Mouse (Mus musculus): ENCODE data around the gene Myh13. TPM values are rescaled to one million over a fixed set of nuclear protein-coding genes. Genes with fewer than 3 reads are reported as not detected.

Myh13 gene
- total RNA-seq, 1 experiment: 13.7 TPM

- TF ChIP-seq MAFK (IDR thresholded peaks at IDR 0.05; ENCODE audit: insufficient read depth, low read depth, low read length) (no peak), ZC3H11A (IDR thresholded peaks at IDR 0.05; ENCODE audit: borderline replicate concordance, low read depth, low read length) (peak; percentile 85)
- H3K36me3 ChIP-seq (ENCODE audit: control insufficient read depth, insufficient read depth, low read length, poor library complexity, severe bottlenecking): no peaks in the 10 kb centered on the region
- in situ Hi-C loops (cut with MboI; ENCODE audit: low sequenced_read_pairs in 2 of 2, unreplicated experiment in 2 of 2): loop anchor here (5.0 to 10.0 kb wide), 2 partner anchors 235 to 238 kb away; no protein-coding TSS in a partner anchor
- no peak overlapping the region for H3K4me3 ChIP-seq (ENCODE audit: insufficient read depth in 1 of 2, low read depth in 1 of 2, low read length in 2 of 2, poor library complexity in 1 of 2, severe bottlenecking in 1 of 2)
- H3K9me3 ChIP-seq (ENCODE audit: control insufficient read depth, insufficient read depth, low read depth, low read length): no peaks in the 10 kb centered on the region
- no peak overlapping the region for H3K27ac ChIP-seq (ENCODE audit: insufficient read depth, low read depth, low read length, poor library complexity, severe bottlenecking)
- H3K9ac ChIP-seq (ENCODE audit: insufficient read depth, low read depth, low read length, poor library complexity, severe bottlenecking): no peak overlapping the region
- H3K4me1 ChIP-seq (ENCODE audit: control insufficient read depth in 2 of 2, insufficient read depth in 2 of 2, low read length in 2 of 2, poor library complexity in 1 of 2): peaks cover 9 to 11% of the 10 kb centered on the region in 2 experiments
- DNase-seq (ENCODE audit: low read depth, low spot score): peak; percentile 78
Measured at GRCm38 (mm10) chr11:67350153-67350768, 28.8 kb downstream of the Myh13 start.

GRCm38 (mm10) chr11:67353011-67353410, 31.6 kb downstream of the Myh13 start:
- H3K4me1 ChIP-seq (ENCODE audit: control insufficient read depth in 2 of 2, insufficient read depth in 2 of 2, low read length in 2 of 2, poor library complexity in 1 of 2): peaks cover 0 to 2% of the 10 kb centered on the region in 2 experiments; a peak in 1 of 4 replicates
- H3K36me3 ChIP-seq (ENCODE audit: control insufficient read depth, insufficient read depth, low read length, poor library complexity, severe bottlenecking): no peaks in the 10 kb centered on the region
- no peaks in the 10 kb centered on the region for H3K9me3 ChIP-seq (ENCODE audit: control insufficient read depth, insufficient read depth, low read depth, low read length)
- H3K9ac ChIP-seq (ENCODE audit: insufficient read depth, low read depth, low read length, poor library complexity, severe bottlenecking): no peak overlapping the region
- no peak overlapping the region for H3K27ac ChIP-seq (ENCODE audit: insufficient read depth, low read depth, low read length, poor library complexity, severe bottlenecking)
- in situ Hi-C loops (cut with MboI; ENCODE audit: low sequenced_read_pairs in 2 of 2, unreplicated experiment in 2 of 2): loop anchor here (5.0 to 10.0 kb wide), 2 partner anchors 238 to 241 kb away; no protein-coding TSS in a partner anchor
- no peak for DNase-seq (ENCODE audit: low read depth, low spot score)
- H3K4me3 ChIP-seq (ENCODE audit: insufficient read depth in 1 of 2, low read depth in 1 of 2, low read length in 2 of 2, poor library complexity in 1 of 2, severe bottlenecking in 1 of 2): no peak overlapping the region
- TF ChIP-seq ZNF384 (IDR thresholded peaks at IDR 0.05; ENCODE audit: low read depth, low read length): no peak
- no peak for TF ChIP-seq CHD2 (IDR thresholded peaks at IDR 0.05; ENCODE audit: low read depth, low read length)
- TF ChIP-seq ZC3H11A (IDR thresholded peaks at IDR 0.05; ENCODE audit: borderline replicate concordance, low read depth, low read length): no peak
- no peak for TF ChIP-seq HCFC1 (IDR thresholded peaks at IDR 0.05; ENCODE audit: borderline replicate concordance, insufficient read depth, low read length)
- no peak for TF ChIP-seq MAFK (IDR thresholded peaks at IDR 0.05; ENCODE audit: insufficient read depth, low read depth, low read length)

GRCm38 (mm10) chr11:67358031-67358430, 36.6 kb downstream of the Myh13 start:
- Histone ChIP-seq H3K36me3 (ENCODE audit: control insufficient read depth, insufficient read depth, low read length, poor library complexity, severe bottlenecking) (no peaks in the 10 kb centered on the region), H3K9me3 (ENCODE audit: control insufficient read depth, insufficient read depth, low read depth, low read length) (no peaks in the 10 kb centered on the region), H3K27ac (ENCODE audit: insufficient read depth, low read depth, low read length, poor library complexity, severe bottlenecking) (no peak overlapping the region), H3K4me1 (ENCODE audit: control insufficient read depth in 2 of 2, insufficient read depth in 2 of 2, low read length in 2 of 2, poor library complexity in 1 of 2) (no peaks in the 10 kb centered on the region), H3K4me3 (ENCODE audit: insufficient read depth in 1 of 2, low read depth in 1 of 2, low read length in 2 of 2, poor library complexity in 1 of 2, severe bottlenecking in 1 of 2) (no peak overlapping the region), H3K9ac (ENCODE audit: insufficient read depth, low read depth, low read length, poor library complexity, severe bottlenecking) (no peak overlapping the region)
- DNase-seq (ENCODE audit: low read depth, low spot score): no peak
- TF ChIP-seq HCFC1 (IDR thresholded peaks at IDR 0.05; ENCODE audit: borderline replicate concordance, insufficient read depth, low read length): no peak
- in situ Hi-C loops (cut with MboI; ENCODE audit: low sequenced_read_pairs in 2 of 2, unreplicated experiment in 2 of 2): loop anchor here in 1 of 2 experiments (10.0 kb wide), 1 partner anchor 243 kb away; no protein-coding TSS in a partner anchor

- DNase-seq (ENCODE audit: low read depth, low spot score): no peak
- Histone ChIP-seq H3K27ac (ENCODE audit: insufficient read depth, low read depth, low read length, poor library complexity, severe bottlenecking) (no peak overlapping the region), H3K9me3 (ENCODE audit: control insufficient read depth, insufficient read depth, low read depth, low read length) (no peaks in the 10 kb centered on the region), H3K9ac (ENCODE audit: insufficient read depth, low read depth, low read length, poor library complexity, severe bottlenecking) (no peak overlapping the region), H3K4me1 (ENCODE audit: control insufficient read depth in 2 of 2, insufficient read depth in 2 of 2, low read length in 2 of 2, poor library complexity in 1 of 2) (no peaks in the 10 kb centered on the region), H3K4me3 (ENCODE audit: insufficient read depth in 1 of 2, low read depth in 1 of 2, low read length in 2 of 2, poor library complexity in 1 of 2, severe bottlenecking in 1 of 2) (no peak overlapping the region), H3K36me3 (ENCODE audit: control insufficient read depth, insufficient read depth, low read length, poor library complexity, severe bottlenecking) (no peaks in the 10 kb centered on the region)
- in situ Hi-C loops (cut with MboI; ENCODE audit: low sequenced_read_pairs in 2 of 2, unreplicated experiment in 2 of 2): no loop called here
- TF ChIP-seq CHD2 (IDR thresholded peaks at IDR 0.05; ENCODE audit: low read depth, low read length) (no peak), HCFC1 (IDR thresholded peaks at IDR 0.05; ENCODE audit: borderline replicate concordance, insufficient read depth, low read length) (no peak), ZC3H11A (IDR thresholded peaks at IDR 0.05; ENCODE audit: borderline replicate concordance, low read depth, low read length) (no peak), MAFK (IDR thresholded peaks at IDR 0.05; ENCODE audit: insufficient read depth, low read depth, low read length) (no peak), ZNF384 (IDR thresholded peaks at IDR 0.05; ENCODE audit: low read depth, low read length) (no peak)
Measured at GRCm38 (mm10) chr11:67362236-67362635, 40.8 kb downstream of the Myh13 start.

- H3K4me3 ChIP-seq (ENCODE audit: insufficient read depth in 1 of 2, low read depth in 1 of 2, low read length in 2 of 2, poor library complexity in 1 of 2, severe bottlenecking in 1 of 2): peak overlapping the region; percentile 36 to 51; a peak in 2 of 4 replicates
- DNase-seq (ENCODE audit: low read depth, low spot score): no peak
- in situ Hi-C loops (cut with MboI; ENCODE audit: low sequenced_read_pairs in 2 of 2, unreplicated experiment in 2 of 2): no loop called here
- no peaks in the 10 kb centered on the region for H3K9me3 ChIP-seq (ENCODE audit: control insufficient read depth, insufficient read depth, low read depth, low read length)
- no peak overlapping the region for H3K27ac ChIP-seq (ENCODE audit: insufficient read depth, low read depth, low read length, poor library complexity, severe bottlenecking)
- H3K9ac ChIP-seq (ENCODE audit: insufficient read depth, low read depth, low read length, poor library complexity, severe bottlenecking): no peak overlapping the region
- TF ChIP-seq ZNF384 (IDR thresholded peaks at IDR 0.05; ENCODE audit: low read depth, low read length): no peak
- TF ChIP-seq HCFC1 (IDR thresholded peaks at IDR 0.05; ENCODE audit: borderline replicate concordance, insufficient read depth, low read length): no peak
- TF ChIP-seq ZC3H11A (IDR thresholded peaks at IDR 0.05; ENCODE audit: borderline replicate concordance, low read depth, low read length): no peak
- TF ChIP-seq MAFK (IDR thresholded peaks at IDR 0.05; ENCODE audit: insufficient read depth, low read depth, low read length): no peak
- TF ChIP-seq CHD2 (IDR thresholded peaks at IDR 0.05; ENCODE audit: low read depth, low read length): no peak
- H3K36me3 ChIP-seq (ENCODE audit: control insufficient read depth, insufficient read depth, low read length, poor library complexity, severe bottlenecking): no peaks in the 10 kb centered on the region
- H3K4me1 ChIP-seq (ENCODE audit: control insufficient read depth in 2 of 2, insufficient read depth in 2 of 2, low read length in 2 of 2, poor library complexity in 1 of 2): no peaks in the 10 kb centered on the region
Measured at GRCm38 (mm10) chr11:67364551-67364950, 43.1 kb downstream of the Myh13 start.
